Mouse (Mus musculus) brain, embryonic 14.5 days (tissue): ENCODE measurements around the gene Rbm15b. TPM values are rescaled to one million over a fixed set of nuclear protein-coding genes. Genes with fewer than 3 reads are reported as not detected.

Source experiments
- DNase-seq: peaks from one replicate; pipeline ENCODE4 v3.0.0-alpha.2; 2011; ENCODE audit warnings: low read depth
- CTCF ChIP-seq: fragments of 200-500 bp; IDR thresholded peaks from 2 replicates; pipeline ENCODE4 v1.5.1; 2012; ENCODE audit warnings: inconsistent platforms, mild to moderate bottlenecking, moderate library complexity, borderline replicate concordance; ENCODE audit not compliant: insufficient read depth, insufficient read length; ENCODE audit errors: extremely low read depth
- POLR2A ChIP-seq: fragments of 200-500 bp; IDR thresholded peaks from 2 replicates; pipeline ENCODE4 v1.6.1; 2012; ENCODE audit warnings: mild to moderate bottlenecking, inconsistent platforms, borderline replicate concordance; ENCODE audit not compliant: poor library complexity, insufficient read depth, insufficient read length, severe bottlenecking; ENCODE audit errors: extremely low read depth
- polyA plus RNA-seq: library from polyadenylated mRNA; depleted of rRNA; stranded (reverse); fragments of >200 nt; gene quantifications from 2 replicates; pipeline ENCODE4 v1.2.3, GENCODE M21; 2012; rRNA removed

Gene Rbm15b
- polyA plus RNA-seq, 1 experiment: 47.5 TPM

DNA sequence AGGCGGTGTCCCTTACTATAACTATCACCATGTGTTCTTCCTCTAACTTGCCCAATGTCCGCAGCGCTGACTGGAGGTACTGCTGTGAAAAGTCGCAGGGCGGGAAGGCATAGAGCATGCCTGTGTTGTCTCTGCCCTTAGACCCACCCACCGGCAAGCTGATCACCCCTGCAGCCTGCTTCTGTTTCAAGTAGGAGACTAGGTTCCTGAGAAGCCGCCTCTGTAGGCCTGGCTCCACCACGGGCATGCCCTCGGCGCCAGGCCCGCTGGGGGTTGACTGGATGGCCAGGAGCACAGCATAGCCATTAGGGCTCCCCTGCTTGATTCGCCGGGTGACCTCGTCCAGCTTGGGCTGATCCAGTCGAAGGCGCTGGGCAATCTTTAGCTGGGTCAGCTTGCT, 2.9 kb downstream of the Rbm15b start:
- DNase-seq: no peak
- TF ChIP-seq POLR2A (no peak), CTCF (no peak)

GRCm38 (mm10) chr9:106883085-106883484, 4.1 kb downstream of the Rbm15b start:
- no peak for DNase-seq
- TF ChIP-seq POLR2A (no peak), CTCF (no peak)

DNA sequence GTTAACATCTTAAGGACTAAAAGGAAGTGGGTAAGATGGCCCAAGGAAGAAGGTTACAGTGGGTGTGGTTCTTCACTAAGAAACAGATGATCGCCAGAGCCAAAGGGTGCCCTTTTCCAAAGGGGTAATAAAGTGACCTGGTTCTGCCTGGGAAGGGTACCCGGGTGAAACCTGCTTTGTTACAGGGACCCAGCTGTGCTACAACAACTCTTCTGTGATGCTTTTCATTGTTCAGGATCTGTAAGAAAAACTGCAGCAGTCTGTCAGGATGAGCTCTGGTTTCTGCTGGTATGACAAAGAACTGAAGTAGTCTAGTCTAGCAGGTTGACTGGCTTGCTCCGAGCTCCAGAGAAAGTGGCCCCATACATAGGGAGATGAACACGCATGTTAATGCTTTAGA, 5.1 kb downstream of the Rbm15b start:
- no peak for TF ChIP-seq POLR2A
- no peak for TF ChIP-seq CTCF
- no peak for DNase-seq

DNA sequence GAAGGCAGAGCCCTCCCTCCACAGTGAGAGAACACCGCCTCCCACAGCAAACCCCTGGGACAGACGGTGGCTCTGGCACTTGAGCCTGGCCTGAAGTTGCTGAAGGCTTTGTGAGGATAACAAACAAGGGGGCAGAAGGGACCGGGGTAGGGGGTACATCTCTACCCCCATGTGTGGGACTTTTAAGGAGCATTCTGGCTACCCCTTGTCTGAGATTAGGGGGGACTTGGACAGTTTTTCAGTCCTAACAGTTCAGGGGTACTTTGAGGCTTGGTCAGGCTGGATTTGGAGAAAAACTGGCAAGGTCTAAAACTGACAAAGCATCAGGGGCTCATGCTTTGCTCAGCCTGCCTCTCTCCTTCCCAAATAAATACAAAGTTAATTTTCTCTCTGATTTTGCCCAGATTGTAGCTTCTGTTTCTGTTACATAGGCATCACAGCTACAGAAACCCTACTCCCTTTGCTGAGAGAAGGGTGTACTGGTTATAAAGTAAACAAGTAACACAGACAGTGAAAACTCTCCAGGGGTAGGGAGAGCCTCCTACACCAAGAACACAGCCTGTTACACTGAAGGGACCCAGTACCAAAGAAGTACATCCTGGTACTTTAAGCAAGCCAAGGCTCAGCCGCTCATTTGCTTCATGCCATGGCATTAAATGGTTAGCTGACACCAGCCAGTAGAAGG, 6.0 kb downstream of the Rbm15b start:
- no peak for TF ChIP-seq CTCF
- no peak for TF ChIP-seq POLR2A
- no peak for DNase-seq

GRCm38 (mm10) chr9:106879471-106879870, 7.8 kb downstream of the Rbm15b start:
- TF ChIP-seq POLR2A (no peak), CTCF (no peak)
- no peak for DNase-seq

- TF ChIP-seq POLR2A: no peak
- TF ChIP-seq CTCF: no peak
- no peak for DNase-seq
Measured at GRCm38 (mm10) chr9:106876666-106877065, 10.6 kb downstream of the Rbm15b start.

DNA sequence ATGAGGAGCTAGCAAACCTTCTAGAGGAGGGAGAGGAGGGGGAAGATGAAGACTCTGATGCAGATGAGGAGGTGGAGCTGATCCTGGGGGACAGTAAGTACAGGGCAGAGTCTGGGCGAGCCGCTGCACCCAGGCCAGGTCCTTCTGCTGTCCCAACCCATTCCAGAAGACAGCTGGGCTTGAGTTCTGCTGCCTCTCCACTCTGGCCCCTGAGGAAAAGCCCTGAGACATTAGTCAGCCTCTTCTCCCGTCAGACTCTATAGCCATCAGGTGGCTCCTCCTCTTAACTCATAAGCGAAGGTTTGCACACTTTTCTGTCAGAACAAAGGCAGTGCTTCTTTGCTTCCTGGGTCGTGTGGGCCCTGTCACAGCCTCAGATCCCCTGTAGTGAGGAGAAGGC, 13.0 kb downstream of the Rbm15b start:
- no peak for DNase-seq
- TF ChIP-seq CTCF (no peak), POLR2A (no peak)

GRCm38 (mm10) chr9:106858036-106858435, 29.2 kb downstream of the Rbm15b start:
- DNase-seq: no peak
- no peak for TF ChIP-seq POLR2A
- no peak for TF ChIP-seq CTCF

DNA sequence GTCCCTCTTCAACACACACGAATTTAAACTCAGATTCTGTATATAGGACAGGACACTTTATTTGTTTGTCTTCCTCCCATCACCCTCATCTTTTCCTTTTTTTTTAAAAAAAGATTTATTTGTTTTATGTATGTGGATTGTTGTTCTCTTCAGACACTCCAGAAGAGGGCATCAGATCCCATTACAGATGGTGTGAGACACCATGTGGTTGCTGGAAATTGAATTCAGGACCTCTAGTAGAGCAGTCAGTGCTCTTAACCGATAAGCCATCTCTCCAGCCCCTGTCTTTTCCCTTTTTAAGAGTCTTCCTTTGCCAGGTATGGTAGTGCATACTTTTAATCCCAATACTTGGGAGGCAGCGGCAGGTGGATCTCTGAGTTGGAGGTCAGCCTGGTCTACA, 30.6 kb downstream of the Rbm15b start:
- TF ChIP-seq CTCF (no peak), POLR2A (no peak)
- no peak for DNase-seq

DNA sequence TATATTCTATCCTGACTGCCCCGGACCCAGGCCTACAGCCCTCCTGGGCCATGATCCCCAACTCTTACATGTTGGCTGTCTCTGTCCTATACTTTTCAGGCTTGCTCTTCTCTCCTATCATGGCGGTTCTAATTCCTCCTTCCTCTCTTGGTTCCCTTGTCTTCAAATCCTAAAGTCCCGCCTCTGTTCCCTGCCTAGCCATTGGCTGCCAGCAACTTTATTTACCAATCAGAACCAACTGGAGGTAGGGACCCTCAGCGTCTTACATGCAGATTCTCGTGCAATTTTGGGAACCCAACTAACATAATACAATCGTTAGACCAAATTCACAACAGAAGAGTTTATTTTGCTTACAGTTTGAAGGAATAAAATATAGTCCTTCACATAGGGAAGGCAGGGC, 44.4 kb downstream of the Rbm15b start:
- TF ChIP-seq POLR2A (no peak), CTCF (no peak)
- DNase-seq: no peak

DNA sequence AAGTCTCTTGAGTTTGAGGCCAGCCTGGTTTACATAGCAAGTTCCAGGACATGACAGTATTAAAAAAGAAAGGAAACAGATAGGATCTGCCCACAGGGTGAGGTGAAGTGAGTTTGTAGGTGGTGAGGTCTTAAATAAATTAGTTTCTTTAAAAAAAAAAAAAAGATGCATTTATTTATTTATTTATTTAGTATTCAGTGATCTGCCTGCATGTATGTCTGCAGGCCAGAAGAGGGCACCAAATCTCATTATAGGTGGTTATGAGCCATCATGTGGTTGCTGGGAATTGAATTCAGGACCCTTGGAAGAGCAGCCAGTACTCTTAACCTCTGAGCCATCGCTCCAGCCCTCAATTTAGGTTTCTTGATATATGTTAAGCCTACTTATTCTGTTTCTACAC, 46.7 kb downstream of the Rbm15b start:
- TF ChIP-seq CTCF: peak; percentile 15; the same call in 1 of the 2 replicates
- TF ChIP-seq POLR2A: no peak
- peak; percentile 7 for DNase-seq

Other genes starting within 250 kb of the Rbm15b start
- 11.8 and 13.3 TPM in 2 replicates for gene Grm2, start 231.3 kb downstream of the Rbm15b start, polyA plus RNA-seq
- 50.2 and 53.1 TPM in 2 replicates for gene Tex264, start 201.5 kb downstream of the Rbm15b start, polyA plus RNA-seq
- gene Rad54l2, start 98.2 kb downstream of the Rbm15b start, polyA plus RNA-seq: 14.5 and 18.3 TPM in 2 replicates
- gene Dcaf1, start 65.6 kb downstream of the Rbm15b start, polyA plus RNA-seq: 31.1 and 31.8 TPM in 2 replicates
- gene Manf, start 4.6 kb upstream of the Rbm15b start, polyA plus RNA-seq: 51.9 and 62.1 TPM in 2 replicates